Mouse (Mus musculus) ES-Bruce4 (cell line): ENCODE results near the gene Olfr625-ps1. TPM values are rescaled to one million over a fixed set of nuclear protein-coding genes. Genes with fewer than 3 reads are reported as not detected.

ENCODE experiments used
- H3K27ac ChIP-seq: 2 replicates; pipeline ENCODE4 v1.5.1; 2012; ENCODE audit warnings: low read length, inconsistent platforms; ENCODE audit not compliant: insufficient read depth
- H3K27me3 ChIP-seq: 2 replicates; pipeline ENCODE4 v1.6.1; 2012; ENCODE audit warnings: mild to moderate bottlenecking, low read length, inconsistent platforms; ENCODE audit not compliant: control insufficient read depth, poor library complexity, insufficient read depth, severe bottlenecking
- H3K36me3 ChIP-seq: 2 replicates; pipeline ENCODE4 v1.6.1; 2012; ENCODE audit warnings: inconsistent platforms, mild to moderate bottlenecking, low read length, moderate library complexity; ENCODE audit not compliant: control insufficient read depth, poor library complexity, insufficient read depth, severe bottlenecking
- H3K4me1 ChIP-seq: one replicate; pipeline ENCODE4 v1.8.1; 2011; ENCODE audit warnings: low read length; ENCODE audit not compliant: control insufficient read depth, insufficient read depth
- H3K4me3 ChIP-seq: 2 replicates; pipeline ENCODE4 v1.5.1; 2011; ENCODE audit warnings: low read depth, mild to moderate bottlenecking, low read length
- H3K9ac ChIP-seq: 2 replicates; pipeline ENCODE4 v1.6.1; 2012; ENCODE audit warnings: low read depth, mild to moderate bottlenecking, inconsistent platforms; ENCODE audit not compliant: poor library complexity, severe bottlenecking
- H3K9me3 ChIP-seq: replicated peaks from 2 replicates; pipeline ENCODE4 v1.6.1; 2012; ENCODE audit warnings: mild to moderate bottlenecking, low read length, inconsistent platforms; ENCODE audit not compliant: control insufficient read depth, poor library complexity, insufficient read depth, severe bottlenecking
- CTCF ChIP-seq: IDR thresholded peaks from one replicate; pipeline ENCODE4 v1.8.1; 2011; ENCODE audit warnings: low read depth, low read length
- EP300 ChIP-seq: IDR thresholded peaks from 2 replicates; pipeline ENCODE4 v1.6.1; 2011; ENCODE audit warnings: low read depth, low read length; ENCODE audit not compliant: insufficient read depth
- POLR2A ChIP-seq: IDR thresholded peaks from one replicate; pipeline ENCODE4 v1.8.1; 2011; ENCODE audit warnings: low read length; ENCODE audit not compliant: insufficient read depth
- polyA plus RNA-seq: library from polyadenylated mRNA; stranded (reverse); fragments of >200 nt; gene quantifications from 2 replicates; pipeline ENCODE4 v1.2.4, GENCODE M21; 2011; ENCODE audit warnings: low read depth; ENCODE audit not compliant: missing spikeins, insufficient read depth, insufficient read length

Gene Olfr625-ps1
- not detected in 2 replicates for polyA plus RNA-seq

- H3K4me1 ChIP-seq = no peaks in the 10 kb centered on the region
- no peaks in the 10 kb centered on the region for H3K27me3 ChIP-seq
- no peaks in the 10 kb centered on the region for H3K9me3 ChIP-seq
- H3K27ac ChIP-seq = no peak within 1 kb of the TSS
- TF ChIP-seq POLR2A (no peak), EP300 (no peak), CTCF (no peak)
- no peak within 1 kb of the TSS for H3K4me3 ChIP-seq
- H3K36me3 ChIP-seq = no peaks in the 10 kb centered on the region
- H3K9ac ChIP-seq = no peak within 1 kb of the TSS
Observed at GRCm38 (mm10) chr7:103682420-103682819, at the start of gene Olfr625-ps1. Olfr625-ps1 (plus strand) TSS chr7:103682720.

GRCm38 (mm10) chr7:103636795-103637194 lies 45.7 kb upstream of the Olfr625-ps1 start:
- H3K4me1 ChIP-seq = no peaks in the 10 kb centered on the region
- TF ChIP-seq CTCF (no peak), EP300 (no peak), POLR2A (no peak)
- no peak overlapping the region for H3K4me3 ChIP-seq
- H3K36me3 ChIP-seq = no peaks in the 10 kb centered on the region
- no peak overlapping the region for H3K27ac ChIP-seq
- H3K9ac ChIP-seq = no peak overlapping the region
- no peaks in the 10 kb centered on the region for H3K9me3 ChIP-seq
- H3K27me3 ChIP-seq = no peaks in the 10 kb centered on the region

- TF ChIP-seq EP300 = no peak
- no peak for TF ChIP-seq POLR2A
- no peak for TF ChIP-seq CTCF
- Histone ChIP-seq H3K4me3 (no peak within 1 kb of the TSS), H3K36me3 (no peaks in the 10 kb centered on the region), H3K9ac (no peak within 1 kb of the TSS), H3K27ac (no peak within 1 kb of the TSS), H3K9me3 (no peaks in the 10 kb centered on the region), H3K27me3 (no peaks in the 10 kb centered on the region), H3K4me1 (no peaks in the 10 kb centered on the region)
Observed at GRCm38 (mm10) chr7:103642602-103643001, 39.9 kb upstream of the Olfr625-ps1 start, which contains the start of gene Olfr622. Olfr622 (minus strand) TSS chr7:103642702.

- no peaks in the 10 kb centered on the region for H3K27me3 ChIP-seq
- no peak for TF ChIP-seq POLR2A
- no peak for TF ChIP-seq CTCF
- TF ChIP-seq EP300 = no peak
Observed at GRCm38 (mm10) chr7:103644070-103644469, 38.5 kb upstream of the Olfr625-ps1 start.

GRCm38 (mm10) chr7:103663598-103663997 lies 18.9 kb upstream of the Olfr625-ps1 start, which contains the start of gene Olfr623:
Olfr623 (minus strand) TSS chr7:103663698.
- no peak for TF ChIP-seq CTCF
- no peak for TF ChIP-seq POLR2A
- no peak for TF ChIP-seq EP300
- H3K27me3 ChIP-seq = no peaks in the 10 kb centered on the region
- no peaks in the 10 kb centered on the region for H3K36me3 ChIP-seq
- H3K9ac ChIP-seq = no peak within 1 kb of the TSS
- no peaks in the 10 kb centered on the region for H3K9me3 ChIP-seq
- H3K4me1 ChIP-seq = no peaks in the 10 kb centered on the region
- no peak within 1 kb of the TSS for H3K4me3 ChIP-seq
- no peak within 1 kb of the TSS for H3K27ac ChIP-seq

More at GRCm38 (mm10) chr7:103644070-103644469, 38.5 kb upstream of the Olfr625-ps1 start:
- H3K36me3 ChIP-seq = no peaks in the 10 kb centered on the region
- H3K4me1 ChIP-seq = no peaks in the 10 kb centered on the region
- H3K9ac ChIP-seq = no peak overlapping the region
- no peak overlapping the region for H3K4me3 ChIP-seq
- H3K27ac ChIP-seq = no peak overlapping the region
- no peaks in the 10 kb centered on the region for H3K9me3 ChIP-seq

GRCm38 (mm10) chr7:103671091-103671490 lies 11.4 kb upstream of the Olfr625-ps1 start, which contains the start of gene Olfr624:
Olfr624 (minus strand) TSS chr7:103671191.
- H3K9me3 ChIP-seq = no peaks in the 10 kb centered on the region
- H3K27me3 ChIP-seq = no peaks in the 10 kb centered on the region
- no peaks in the 10 kb centered on the region for H3K36me3 ChIP-seq
- no peak within 1 kb of the TSS for H3K4me3 ChIP-seq
- H3K4me1 ChIP-seq = no peaks in the 10 kb centered on the region
- no peak within 1 kb of the TSS for H3K27ac ChIP-seq
- TF ChIP-seq POLR2A (no peak), CTCF (no peak), EP300 (no peak)
- no peak within 1 kb of the TSS for H3K9ac ChIP-seq

GRCm38 (mm10) chr7:103699469-103699868 lies 16.9 kb downstream of the Olfr625-ps1 start:
- H3K36me3 ChIP-seq = no peaks in the 10 kb centered on the region
- H3K9ac ChIP-seq = no peak overlapping the region
- H3K4me3 ChIP-seq = no peak overlapping the region
- no peaks in the 10 kb centered on the region for H3K9me3 ChIP-seq
- no peaks in the 10 kb centered on the region for H3K4me1 ChIP-seq
- H3K27ac ChIP-seq = no peak overlapping the region
- no peaks in the 10 kb centered on the region for H3K27me3 ChIP-seq
- TF ChIP-seq POLR2A (no peak), CTCF (no peak), EP300 (no peak)
